Mouse (Mus musculus): ENCODE data around the gene Gm49395.
A peak's percentile ranks its signal among the peaks of the same experiment; 100 is the strongest.

Gm49395 gene

DNA sequence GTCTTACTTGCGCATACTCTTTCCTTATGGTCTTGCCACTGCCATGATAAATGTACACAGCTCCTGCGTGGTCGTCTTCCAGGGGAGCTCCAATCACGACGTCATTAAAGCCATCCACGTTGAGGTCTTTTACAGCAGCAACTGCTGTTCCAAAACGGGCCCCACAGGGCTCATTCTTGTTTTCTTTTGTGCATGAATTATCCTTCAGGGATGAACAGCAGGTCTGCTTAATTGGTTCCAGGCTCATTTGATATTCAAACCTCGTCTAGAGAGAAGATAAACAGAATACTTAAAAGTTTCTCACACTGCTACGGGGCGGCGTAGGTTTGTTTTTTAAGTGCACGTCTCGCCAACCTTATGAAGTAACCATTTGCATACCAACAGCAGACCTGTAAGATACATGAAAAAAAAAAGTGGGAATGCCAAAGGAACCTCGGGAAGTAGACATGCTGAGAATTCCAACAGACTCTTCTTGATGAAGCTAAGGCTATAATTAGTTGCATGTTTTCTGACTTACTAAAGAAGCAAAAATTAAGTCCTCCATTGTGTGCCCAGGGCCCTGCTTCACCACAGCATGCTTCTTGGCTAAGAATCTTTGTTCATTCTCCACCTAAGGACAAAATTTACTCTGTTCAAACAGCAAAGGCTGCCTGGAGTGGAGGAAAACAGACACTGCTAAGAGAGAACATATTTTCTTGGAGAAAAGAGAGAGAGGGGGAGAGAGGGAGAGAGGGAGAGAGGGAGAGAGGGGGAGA lies 109.3 kb downstream of the Gm49395 start:
- DNase-seq (ENCODE audit: low read depth, low spot score), result peak; percentile 4

DNA sequence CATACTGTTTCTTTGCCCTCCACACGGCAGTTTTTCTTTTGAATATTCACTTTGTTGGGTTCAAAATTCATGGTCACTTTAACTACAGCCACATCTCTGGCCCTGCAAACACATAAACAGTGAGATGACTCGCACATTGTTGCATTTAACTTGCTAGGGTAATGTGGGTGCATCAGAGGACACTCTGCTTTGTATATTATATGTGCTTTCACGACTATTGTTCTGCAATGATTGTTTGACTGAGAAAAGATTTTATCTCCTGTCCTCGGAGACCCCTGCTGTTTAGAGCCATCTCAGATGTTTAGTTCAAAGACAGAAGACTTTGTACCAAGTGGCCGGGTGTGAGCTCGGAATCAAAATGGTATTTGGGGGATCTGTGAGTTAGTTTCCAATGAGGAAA lies 114.1 kb downstream of the Gm49395 start:
- no peak for DNase-seq (ENCODE audit: low read depth, low spot score)

GRCm38 (mm10) chr13:114987161-114987560 lies 114.6 kb downstream of the Gm49395 start:
- DNase-seq (ENCODE audit: low read depth, low spot score), result no peak
